Mouse (Mus musculus): Measurements from ENCODE around the gene Irf7. TPM values are rescaled to one million over a fixed set of nuclear protein-coding genes. Genes with fewer than 3 reads are reported as not detected.
A peak's percentile ranks its signal among the peaks of the same experiment; 100 is the strongest.

The Irf7 gene
- total and polyA plus RNA-seq, 3 experiments = 7.7 to 26.2 (median 10.5) TPM

DNA sequence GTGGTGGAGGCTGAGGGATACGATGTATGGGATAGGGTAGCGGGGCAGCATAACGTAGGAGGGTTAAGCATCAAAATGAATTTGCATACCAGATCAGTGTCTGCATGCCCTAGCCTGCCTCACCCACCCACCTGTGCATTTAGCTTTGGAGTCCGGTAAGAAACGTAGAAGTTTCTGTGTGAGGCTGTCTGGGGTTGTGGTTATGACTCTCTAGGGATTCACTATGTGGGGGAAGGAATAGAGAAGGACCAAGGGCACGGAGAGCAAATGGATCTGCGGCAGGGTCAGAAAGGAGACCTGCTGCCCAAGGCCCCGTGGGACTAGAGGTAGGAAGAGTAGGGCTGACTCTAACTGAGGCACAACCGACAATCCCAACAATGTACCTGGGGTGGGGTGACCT lies 9.1 kb upstream of the Irf7 start (continued):
- TF ChIP-seq UBTF (IDR thresholded peaks at IDR 0.05; ENCODE audit: low read depth, low read length) (0 out of 2 replicates have a peak, but pooled peaks have one; percentile 62), JUN (IDR thresholded peaks at IDR 0.05; ENCODE audit: insufficient read depth, low read depth, low read length) (peak; percentile 22; the same call in 1 of the 2 replicates), SMC3 (IDR thresholded peaks at IDR 0.05; ENCODE audit: low read depth, low read length) (peak; percentile 22; the same call in 1 of the 2 replicates), EP300 (IDR thresholded peaks at IDR 0.05; ENCODE audit: low read length) (peak; percentile 93), HCFC1 (IDR thresholded peaks at IDR 0.05; ENCODE audit: low read depth, low read length) (peak; percentile 45; the same call in 1 of the 2 replicates), USF2 (conservative IDR thresholded peaks at IDR 0.05; ENCODE audit: low read depth, low read length) (no peak), CHD1 (IDR thresholded peaks at IDR 0.05; ENCODE audit: low read depth, low read length) (peak; percentile 98), JUND (conservative IDR thresholded peaks at IDR 0.05; ENCODE audit: low read depth, low read length) (peak; percentile 38; the same call in 1 of the 2 replicates), E2F4 (IDR thresholded peaks at IDR 0.05; ENCODE audit: insufficient replicate concordance, low read depth, low read length) (no peak), ZMIZ1 (IDR thresholded peaks at IDR 0.05; ENCODE audit: low read depth, low read length) (no peak), ZNF384 (IDR thresholded peaks at IDR 0.05; ENCODE audit: low read depth, low read length) (peak; percentile 22; the same call in 1 of the 2 replicates), RCOR1 (conservative IDR thresholded peaks at IDR 0.05; ENCODE audit: low read depth, low read length) (peak; percentile 75), MYC (IDR thresholded peaks at IDR 0.05; ENCODE audit: low read depth, low read length) (0 out of 2 replicates have a peak, but pooled peaks have one; percentile 66), GABPA (IDR thresholded peaks at IDR 0.05; ENCODE audit: insufficient replicate concordance, low read depth, low read length) (no peak), CHD2 (IDR thresholded peaks at IDR 0.05; ENCODE audit: low read length) (peak; percentile 70), MAZ (IDR thresholded peaks at IDR 0.05; ENCODE audit: low read depth, low read length) (peak; percentile 85)

DNA sequence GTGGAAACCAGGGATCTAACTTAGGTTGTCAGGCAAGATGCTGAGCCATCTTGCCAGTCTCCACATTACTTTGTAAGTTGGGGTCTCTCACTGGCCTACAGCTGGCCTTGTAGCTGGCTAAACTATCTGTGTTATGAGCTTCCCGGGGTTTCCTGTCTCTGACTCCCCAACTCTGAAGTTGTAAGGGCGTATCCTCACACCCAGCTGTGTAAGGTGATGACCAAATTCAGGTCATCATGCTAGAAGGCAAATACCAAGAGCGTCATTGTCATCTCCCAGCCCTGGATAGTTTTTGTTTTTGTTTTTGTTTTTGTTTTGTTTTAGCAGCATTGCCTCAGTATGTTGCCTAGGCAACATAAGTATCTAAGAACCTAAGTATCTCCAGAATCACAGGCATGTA lies 4.3 kb upstream of the Irf7 start:
- no peak overlapping the region for H3K27ac ChIP-seq (ENCODE audit: insufficient read depth, low read depth)
- no peak overlapping the region for H3K9ac ChIP-seq (ENCODE audit: insufficient read depth, low read depth)
- H3K4me2 ChIP-seq (ENCODE audit: insufficient read depth, low read depth, poor library complexity, severe bottlenecking) = no peak overlapping the region
- H3K36me3 ChIP-seq (replicated peaks in 1 of 2; ENCODE audit: control insufficient read depth in 1 of 2, insufficient read depth in 1 of 2, low read length in 1 of 2) = peaks cover 0 to 31% of the 10 kb centered on the region in 2 experiments
- dilution Hi-C loops (cut with MboI; ENCODE audit: extremely low pct_ligation_motif_present, extremely low pct_unique_long_range_greater_than_20kb, low sequenced_read_pairs) (no loop called here), in situ Hi-C loops (cut with MboI; ENCODE audit: low pct_ligation_motif_present, low pct_unique_long_range_greater_than_20kb, low sequenced_read_pairs) (no loop called here)
- no peak overlapping the region for H3K4me3 ChIP-seq (replicated peaks in 1 of 3; ENCODE audit: low read depth in 2 of 3, low read length in 2 of 3, poor library complexity in 1 of 3)
- H3K79me2 ChIP-seq (replicated peaks; ENCODE audit: control insufficient read depth, extremely low read depth, insufficient read depth, poor library complexity, severe bottlenecking) = no peaks in the 10 kb centered on the region
- no peak for DNase-seq (ENCODE audit: extremely low read depth)
- H3K27me3 ChIP-seq (replicated peaks) = no peaks in the 10 kb centered on the region
- no peak for TF ChIP-seq RAD21 (IDR thresholded peaks at IDR 0.05; ENCODE audit: low read depth, low read length)
- TF ChIP-seq UBTF (IDR thresholded peaks at IDR 0.05; ENCODE audit: low read depth, low read length) = no peak
- TF ChIP-seq KAT2A (IDR thresholded peaks at IDR 0.05; ENCODE audit: insufficient replicate concordance, low read length) = no peak
- no peak for TF ChIP-seq ETS1 (conservative IDR thresholded peaks at IDR 0.05; ENCODE audit: low read depth, low read length)
- TF ChIP-seq SIN3A (IDR thresholded peaks at IDR 0.05; ENCODE audit: low read length) = no peak
- no peak for TF ChIP-seq POLR2A (IDR thresholded peaks at IDR 0.05; ENCODE audit: low read depth, low read length)
- no peak for TF ChIP-seq ZNF384 (IDR thresholded peaks at IDR 0.05; ENCODE audit: low read depth, low read length)
- no peak for TF ChIP-seq ZMIZ1 (IDR thresholded peaks at IDR 0.05; ENCODE audit: low read depth, low read length)
- TF ChIP-seq JUN (IDR thresholded peaks at IDR 0.05; ENCODE audit: insufficient read depth, low read depth, low read length) = no peak
- TF ChIP-seq EP300 (IDR thresholded peaks at IDR 0.05; ENCODE audit: low read length) = no peak
- TF ChIP-seq ELF1 (IDR thresholded peaks at IDR 0.05; ENCODE audit: low read depth, low read length) = no peak
- no peak for TF ChIP-seq USF1 (IDR thresholded peaks at IDR 0.05; ENCODE audit: low read depth, low read length)
- H3K9me3 ChIP-seq (replicated peaks; ENCODE audit: low read length) = no peaks in the 10 kb centered on the region
- H3K4me1 ChIP-seq (ENCODE audit: control insufficient read depth in 1 of 2, insufficient read depth in 2 of 2) = peaks cover 5 to 26% of the 10 kb centered on the region in 2 experiments
